Mouse (Mus musculus): ENCODE results near the gene Rdh13.
"Not testable (repeated sequence)": the region's sequence is repeated elsewhere in the genome, so short reads cannot be mapped to it uniquely, and the experiment has no call there.

Rdh13 gene

GRCm38 (mm10) chr7:4437721-4438120 lies 7.7 kb downstream of the Rdh13 start:
- in situ Hi-C loops (cut with MboI, MseI) = loop anchor here (5.0 to 25.0 kb wide), 2 partner anchors 310 to 825 kb away; partner anchors contain the start of genes Ndufa3 and Oscar

GRCm38 (mm10) chr7:4432026-4432425 lies 13.4 kb downstream of the Rdh13 start:
- in situ Hi-C loops (cut with MboI, MseI) = loop anchor here (5.0 to 25.0 kb wide), 2 partner anchors 90 to 820 kb away; partner anchors contain the start of genes Ndufa3, Oscar and Tnni3

- in situ Hi-C loops (cut with MboI, MseI) = loop anchor here (5.0 to 25.0 kb wide), 2 partner anchors 91 to 819 kb away; partner anchors contain the start of genes Ndufa3, Oscar and Tnni3
These were observed 13.9 kb downstream of the Rdh13 start for GRCm38 (mm10) chr7:4431548-4431947.

GRCm38 (mm10) chr7:4430246-4430844 lies 15.1 kb downstream of the Rdh13 start:
- in situ Hi-C loops (cut with MboI, MseI) = loop anchor here (5.0 to 25.0 kb wide), 2 partner anchors 92 to 818 kb away; partner anchors contain the start of genes Ndufa3, Oscar and Tnni3

- in situ Hi-C loops (cut with MboI, MseI) = loop anchor here (25.0 kb wide), 1 partner anchor 815 kb away; the partner anchor contains the start of genes Ndufa3 and Oscar
These were observed 18.1 kb downstream of the Rdh13 start for GRCm38 (mm10) chr7:4427161-4427912.

GRCm38 (mm10) chr7:4420230-4420629 lies 25.2 kb downstream of the Rdh13 start:
- in situ Hi-C loops (cut with MboI, MseI) = no loop called here

- in situ Hi-C loops (cut with MboI, MseI) = no loop called here
These were observed 25.8 kb downstream of the Rdh13 start for GRCm38 (mm10) chr7:4419681-4420080.

GRCm38 (mm10) chr7:4412406-4412805 lies 33.0 kb downstream of the Rdh13 start:
- in situ Hi-C loops (cut with MboI, MseI) = not testable (repeated sequence)

- in situ Hi-C loops (cut with MboI, MseI) = no loop called here
These were observed 47.7 kb downstream of the Rdh13 start, which contains the start of gene Gp6 for GRCm38 (mm10) chr7:4397730-4398129. Gene Gp6, minus strand, starts transcription at chr7:4397744.
